Mouse (Mus musculus): ENCODE results near the gene Col4a4. TPM values are rescaled to one million over a fixed set of nuclear protein-coding genes. Genes with fewer than 3 reads are reported as not detected.

Col4a4 gene
- total RNA-seq, 2 experiments from 2014 or later = 1.5 to 1.9 TPM

- no peak for DNase-seq (ENCODE audit: low spot score in 2 of 2)
- intact Hi-C loops (cut with DNase I) = no loop called here
Observed at GRCm38 (mm10) chr1:82482371-82482770, 104.3 kb downstream of the Col4a4 start.

- no peak for DNase-seq (ENCODE audit: low spot score in 2 of 2)
- intact Hi-C loops (cut with DNase I) = no loop called here
Observed at GRCm38 (mm10) chr1:82479696-82480487, 106.8 kb downstream of the Col4a4 start.

GRCm38 (mm10) chr1:82476746-82477145 lies 109.9 kb downstream of the Col4a4 start:
- intact Hi-C loops (cut with DNase I) = no loop called here
- DNase-seq (ENCODE audit: low spot score in 2 of 2) = no peak

GRCm38 (mm10) chr1:82476256-82476655 lies 110.4 kb downstream of the Col4a4 start:
- intact Hi-C loops (cut with DNase I) = no loop called here
- DNase-seq (ENCODE audit: low spot score in 2 of 2) = peak; percentile 32 to 33

GRCm38 (mm10) chr1:82475821-82476220 lies 110.8 kb downstream of the Col4a4 start:
- intact Hi-C loops (cut with DNase I) = loop anchor here (2.0 kb wide), 1 partner anchor 1159 kb away; no protein-coding TSS in a partner anchor
- DNase-seq (ENCODE audit: low spot score in 2 of 2) = no peak

GRCm38 (mm10) chr1:82475254-82475653 lies 111.4 kb downstream of the Col4a4 start:
- intact Hi-C loops (cut with DNase I) = loop anchor here (2.0 kb wide), 1 partner anchor 1158 kb away; no protein-coding TSS in a partner anchor
- no peak for DNase-seq (ENCODE audit: low spot score in 2 of 2)

GRCm38 (mm10) chr1:82474461-82474961 lies 112.1 kb downstream of the Col4a4 start:
- intact Hi-C loops (cut with DNase I) = loop anchor here (2.0 kb wide), 1 partner anchor 1158 kb away; no protein-coding TSS in a partner anchor
- no peak for DNase-seq (ENCODE audit: low spot score in 2 of 2)

- DNase-seq (ENCODE audit: low spot score in 2 of 2) = no peak
- intact Hi-C loops (cut with DNase I) = no loop called here
Observed at GRCm38 (mm10) chr1:82473467-82473866, 113.2 kb downstream of the Col4a4 start.

- intact Hi-C loops (cut with DNase I) = no loop called here
- no peak for DNase-seq (ENCODE audit: low spot score in 2 of 2)
Observed at GRCm38 (mm10) chr1:82470516-82471225, 116.0 kb downstream of the Col4a4 start.

- intact Hi-C loops (cut with DNase I) = no loop called here
- DNase-seq (ENCODE audit: low spot score in 2 of 2) = no peak
Observed at GRCm38 (mm10) chr1:82468872-82469271, 117.8 kb downstream of the Col4a4 start.

- intact Hi-C loops (cut with DNase I) = no loop called here
- DNase-seq (ENCODE audit: low spot score in 2 of 2) = no peak
Observed at GRCm38 (mm10) chr1:82465321-82465853, 121.3 kb downstream of the Col4a4 start.

GRCm38 (mm10) chr1:82461041-82461440 lies 125.6 kb downstream of the Col4a4 start:
- DNase-seq (ENCODE audit: low spot score in 2 of 2) = no peak
- intact Hi-C loops (cut with DNase I) = no loop called here

GRCm38 (mm10) chr1:82459926-82460325 lies 126.7 kb downstream of the Col4a4 start:
- no peak for DNase-seq (ENCODE audit: low spot score in 2 of 2)
- intact Hi-C loops (cut with DNase I) = no loop called here

GRCm38 (mm10) chr1:82459350-82459749 lies 127.3 kb downstream of the Col4a4 start:
- intact Hi-C loops (cut with DNase I) = no loop called here
- DNase-seq (ENCODE audit: low spot score in 2 of 2) = no peak

- intact Hi-C loops (cut with DNase I) = no loop called here
Observed at GRCm38 (mm10) chr1:82454031-82454430, 132.6 kb downstream of the Col4a4 start.

GRCm38 (mm10) chr1:82451927-82452651 lies 134.6 kb downstream of the Col4a4 start:
- intact Hi-C loops (cut with DNase I) = no loop called here
- no peak for DNase-seq (ENCODE audit: low spot score in 2 of 2)

More at GRCm38 (mm10) chr1:82454031-82454430, 132.6 kb downstream of the Col4a4 start:
- DNase-seq (ENCODE audit: low spot score in 2 of 2) = no peak

- intact Hi-C loops (cut with DNase I) = no loop called here
- no peak for DNase-seq (ENCODE audit: low spot score in 2 of 2)
Observed at GRCm38 (mm10) chr1:82449851-82450250, 136.8 kb downstream of the Col4a4 start.

- intact Hi-C loops (cut with DNase I) = no loop called here
- DNase-seq (ENCODE audit: low spot score in 2 of 2) = no peak
Observed at GRCm38 (mm10) chr1:82446049-82446448, 140.6 kb downstream of the Col4a4 start.

- DNase-seq (ENCODE audit: low spot score in 2 of 2) = no peak
- intact Hi-C loops (cut with DNase I) = no loop called here
Observed at GRCm38 (mm10) chr1:82443517-82443916, 143.1 kb downstream of the Col4a4 start.

GRCm38 (mm10) chr1:82440123-82440522 lies 146.5 kb downstream of the Col4a4 start:
- DNase-seq (ENCODE audit: low spot score in 2 of 2) = no peak
- intact Hi-C loops (cut with DNase I) = no loop called here

Measured in left cerebral cortex, postnatal 25 days (tissue).